Mouse (Mus musculus) brain, embryonic 14.5 days (tissue): ENCODE measurements around the gene Il15ra.

Experiments
- CTCF ChIP-seq: fragments of 200-500 bp; IDR thresholded peaks from 2 replicates; pipeline ENCODE4 v1.5.1; 2012; ENCODE audit warnings: inconsistent platforms, mild to moderate bottlenecking, moderate library complexity, borderline replicate concordance; ENCODE audit not compliant: insufficient read depth, insufficient read length; ENCODE audit errors: extremely low read depth
- POLR2A ChIP-seq: fragments of 200-500 bp; IDR thresholded peaks from 2 replicates; pipeline ENCODE4 v1.6.1; 2012; ENCODE audit warnings: mild to moderate bottlenecking, inconsistent platforms, borderline replicate concordance; ENCODE audit not compliant: poor library complexity, insufficient read depth, insufficient read length, severe bottlenecking; ENCODE audit errors: extremely low read depth

GRCm38 (mm10) chr2:11699905-11700304, 5.2 kb upstream of the Il15ra start:
- TF ChIP-seq CTCF: no peak
- TF ChIP-seq POLR2A: no peak
